Mouse (Mus musculus): ENCODE measurements around the gene Vdac1. TPM values are rescaled to one million over a fixed set of nuclear protein-coding genes. Genes with fewer than 3 reads are reported as not detected.

Vdac1 gene
- 10 to 100 TPM; 64.7 to 67.4 TPM for total RNA-seq (2023)

GRCm38 (mm10) chr11:52360471-52361277, at the start of gene Vdac1:
TSS of gene Vdac1 (plus strand) at chr11:52360860.

GRCm38 (mm10) chr11:52395940-52396596, 35.4 kb downstream of the Vdac1 start, which contains the start of gene 9530068E07Rik:
TSS of gene 9530068E07Rik (plus strand) at chr11:52396428.

Other genes with a start within 250 kb of the Vdac1 start
- gene Olfr1373, start 215.3 kb upstream of the Vdac1 start, total RNA-seq (2023) = not detected
- gene Olfr1371, start 146.9 kb upstream of the Vdac1 start, total RNA-seq (2023) = not detected
- 10 to 100 TPM; 82.9 to 83.9 TPM for gene Skp1a, start 128.9 kb upstream of the Vdac1 start, total RNA-seq (2023)
- gene Tcf7, start 77.8 kb upstream of the Vdac1 start, total RNA-seq (2023) = 1 to 10 TPM; 3.4 to 5.6 TPM
- gene 9530068E07Rik, start 35.6 kb downstream of the Vdac1 start, total RNA-seq (2023) = 10 to 100 TPM; 70.7 to 84.6 TPM